Mouse (Mus musculus): ENCODE results near the gene Chst1. TPM values are rescaled to one million over a fixed set of nuclear protein-coding genes. Genes with fewer than 3 reads are reported as not detected.

The Chst1 gene
- 25.2 and 26.1 TPM in 2 replicates for polyA plus RNA-seq (2014; fragmentation: Nextera tagmentation; extraction: Ambion mirVana)

DNA sequence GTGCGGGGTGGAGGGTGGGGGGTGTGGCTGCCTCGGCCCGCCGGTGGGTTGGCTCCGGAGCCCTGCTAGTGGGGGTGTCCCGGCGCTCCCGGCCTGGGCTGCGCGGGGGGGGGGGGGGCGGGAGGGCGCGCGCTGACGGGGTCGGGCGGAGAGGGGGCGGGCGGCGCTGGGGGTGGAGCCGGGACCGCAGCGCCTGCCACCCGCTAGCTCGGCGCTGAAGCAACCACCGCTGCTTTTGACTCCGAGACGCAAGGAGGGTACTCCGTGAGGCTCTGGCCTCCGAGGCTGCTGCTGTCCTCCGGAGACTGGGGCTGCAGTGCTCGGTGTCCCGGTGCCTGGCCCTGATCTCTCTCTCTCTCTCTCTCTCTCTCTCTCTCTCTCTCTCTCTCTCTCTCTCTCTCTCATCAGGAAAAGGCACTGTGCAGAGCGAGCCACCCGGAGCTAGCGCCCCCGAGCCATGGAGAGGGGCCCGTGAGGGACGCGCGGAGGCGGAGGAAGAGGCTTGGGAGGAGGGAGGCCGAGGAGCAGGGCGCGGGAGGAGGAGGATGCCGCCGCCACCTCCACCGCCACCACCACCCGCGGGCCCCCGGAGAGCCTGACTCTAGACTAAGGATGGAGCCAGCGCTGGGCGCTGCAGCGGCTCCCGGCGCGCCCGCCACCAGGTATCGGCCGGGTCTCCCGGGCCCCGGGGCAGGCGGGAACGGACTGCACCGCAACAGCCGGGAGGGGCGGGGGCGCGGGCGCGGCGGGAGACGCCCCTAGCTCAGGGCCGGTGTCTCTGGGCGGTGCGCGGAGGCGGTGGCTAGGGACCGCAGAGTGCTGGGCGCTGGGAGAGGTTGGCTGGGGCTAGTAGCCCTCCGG, at the start of gene Chst1:
Chst1 (plus strand) TSS at position 221 of the 861 bp plus-strand sequence.
- H3K27ac ChIP-seq (replicated peaks; ENCODE audit: low read depth, low read length): peak within 1 kb of the TSS; percentile 88
- H3K4me1 ChIP-seq (ENCODE audit: control insufficient read depth, insufficient read depth, low read length): peaks cover 41% of the 10 kb centered on the region
- peak within 1 kb of the TSS; percentile 92 for H3K4me2 ChIP-seq (ENCODE audit: low read length)

DNA sequence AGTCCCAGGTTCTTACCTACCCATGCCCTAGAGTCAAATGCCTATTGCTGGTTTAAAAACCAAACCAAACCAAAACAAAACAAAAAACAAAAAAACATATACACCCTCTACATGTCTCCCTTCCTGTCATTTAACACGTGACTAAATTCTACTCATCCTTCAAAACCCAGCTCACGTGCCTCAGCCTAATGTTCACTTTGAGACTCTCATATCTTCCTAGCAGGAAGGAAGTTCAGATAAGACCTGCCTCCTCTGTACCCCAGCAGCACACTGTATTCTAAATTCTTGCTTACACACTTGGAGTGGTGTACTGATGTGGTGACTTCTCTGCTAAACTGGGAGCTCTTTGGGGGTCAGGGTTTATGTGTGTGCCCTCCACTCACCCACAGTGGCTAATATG, 49.5 kb upstream of the Chst1 start:
- H3K4me1 ChIP-seq (ENCODE audit: control insufficient read depth, insufficient read depth, low read length): peaks cover 1% of the 10 kb centered on the region; the same call in 1 of the 2 replicates
- no peaks in the 10 kb centered on the region for H3K27me3 ChIP-seq (ENCODE audit: control insufficient read depth, insufficient read depth, low read length)
- DNase-seq: no peak
- WGBS: 86% methylated on average over 2 of the region's 2 CpGs
- no peak overlapping the region for H3K4me2 ChIP-seq (ENCODE audit: low read length)
- no peak for ATAC-seq (ENCODE audit: low FRiP score, low TSS enrichment)
- no peak overlapping the region for H3K9ac ChIP-seq (replicated peaks; ENCODE audit: low read length)
- no peak overlapping the region for H3K27ac ChIP-seq (replicated peaks; ENCODE audit: low read depth, low read length)
- H3K36me3 ChIP-seq (ENCODE audit: control insufficient read depth, insufficient read depth, low read length): no peaks in the 10 kb centered on the region
- H3K9me3 ChIP-seq (ENCODE audit: control insufficient read depth, low read length): no peaks in the 10 kb centered on the region
- H3K4me3 ChIP-seq (replicated peaks; ENCODE audit: low read depth, low read length): no peak overlapping the region

More for the DNA sequence above, at the start of gene Chst1:
- H3K36me3 ChIP-seq (ENCODE audit: control insufficient read depth, insufficient read depth, low read length): no peaks in the 10 kb centered on the region
- H3K4me3 ChIP-seq (replicated peaks; ENCODE audit: low read depth, low read length): peak within 1 kb of the TSS; percentile 84
- peak within 1 kb of the TSS; percentile 91 for H3K9ac ChIP-seq (replicated peaks; ENCODE audit: low read length)
- no peaks in the 10 kb centered on the region for H3K9me3 ChIP-seq (ENCODE audit: control insufficient read depth, low read length)
- WGBS: under 1% methylated on average over 66 of the region's 82 CpGs
- DNase-seq: peak; percentile 78
- no peaks in the 10 kb centered on the region for H3K27me3 ChIP-seq (ENCODE audit: control insufficient read depth, insufficient read depth, low read length)
- ATAC-seq (ENCODE audit: low FRiP score, low TSS enrichment): peak; percentile 78

DNA sequence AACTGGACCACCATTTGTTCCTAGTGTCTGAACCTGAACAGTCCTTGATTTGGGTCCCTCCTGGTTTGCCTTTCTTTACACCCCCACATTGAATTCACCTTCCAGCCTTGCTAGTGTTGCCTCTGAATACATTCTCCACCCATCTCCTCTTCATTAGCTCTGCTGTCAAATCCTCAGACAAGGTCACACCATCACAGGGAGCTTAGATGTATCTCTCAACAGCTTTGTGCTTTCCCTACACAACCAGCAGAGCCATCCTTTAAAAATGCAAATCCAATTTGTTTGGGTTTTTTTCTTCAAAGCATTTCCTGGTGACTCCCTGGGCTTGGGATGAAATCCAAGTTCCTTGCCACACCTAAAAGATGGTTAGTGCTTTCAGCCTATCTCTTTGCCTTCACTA, 45.0 kb upstream of the Chst1 start:
- H3K4me1 ChIP-seq (ENCODE audit: control insufficient read depth, insufficient read depth, low read length): no peaks in the 10 kb centered on the region
- ATAC-seq (ENCODE audit: low FRiP score, low TSS enrichment): no peak
- no peaks in the 10 kb centered on the region for H3K9me3 ChIP-seq (ENCODE audit: control insufficient read depth, low read length)
- H3K4me3 ChIP-seq (replicated peaks; ENCODE audit: low read depth, low read length): no peak overlapping the region
- H3K36me3 ChIP-seq (ENCODE audit: control insufficient read depth, insufficient read depth, low read length): no peaks in the 10 kb centered on the region
- no peak for DNase-seq
- no peak overlapping the region for H3K4me2 ChIP-seq (ENCODE audit: low read length)
- H3K9ac ChIP-seq (replicated peaks; ENCODE audit: low read length): no peak overlapping the region
- H3K27ac ChIP-seq (replicated peaks; ENCODE audit: low read depth, low read length): no peak overlapping the region
- no peaks in the 10 kb centered on the region for H3K27me3 ChIP-seq (ENCODE audit: control insufficient read depth, insufficient read depth, low read length)

DNA sequence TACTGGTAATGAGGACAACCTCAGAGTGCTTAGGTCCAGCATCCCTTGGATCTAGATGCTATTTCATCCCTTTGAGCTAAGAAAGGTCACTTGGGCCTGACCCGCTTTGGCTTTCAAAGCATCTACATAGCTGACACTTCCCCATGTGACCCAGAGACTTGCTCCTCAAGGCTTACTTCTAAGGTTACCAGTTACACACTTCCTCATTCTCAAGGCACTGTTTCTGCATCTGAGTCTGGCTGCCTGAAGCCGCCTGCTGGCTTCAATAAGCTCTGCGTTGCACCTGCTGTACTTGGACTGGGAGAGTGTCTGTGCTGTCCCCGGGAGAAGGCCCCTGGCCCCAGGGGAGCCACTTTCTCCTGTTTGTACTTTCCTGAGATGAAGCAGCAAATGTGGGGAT, 36.6 kb upstream of the Chst1 start:
- ATAC-seq (ENCODE audit: low FRiP score, low TSS enrichment) (no peak), DNase-seq (no peak)
- no peaks in the 10 kb centered on the region for H3K4me1 ChIP-seq (ENCODE audit: control insufficient read depth, insufficient read depth, low read length)
- no peaks in the 10 kb centered on the region for H3K27me3 ChIP-seq (ENCODE audit: control insufficient read depth, insufficient read depth, low read length)
- no peak overlapping the region for H3K27ac ChIP-seq (replicated peaks; ENCODE audit: low read depth, low read length)
- no peak overlapping the region for H3K9ac ChIP-seq (replicated peaks; ENCODE audit: low read length)
- no peak overlapping the region for H3K4me3 ChIP-seq (replicated peaks; ENCODE audit: low read depth, low read length)
- 66% methylated on average over 4 of the region's 4 CpGs for WGBS
- H3K4me2 ChIP-seq (ENCODE audit: low read length): no peak overlapping the region
- peaks cover 7% of the 10 kb centered on the region for H3K9me3 ChIP-seq (ENCODE audit: control insufficient read depth, low read length)
- H3K36me3 ChIP-seq (ENCODE audit: control insufficient read depth, insufficient read depth, low read length): no peaks in the 10 kb centered on the region

DNA sequence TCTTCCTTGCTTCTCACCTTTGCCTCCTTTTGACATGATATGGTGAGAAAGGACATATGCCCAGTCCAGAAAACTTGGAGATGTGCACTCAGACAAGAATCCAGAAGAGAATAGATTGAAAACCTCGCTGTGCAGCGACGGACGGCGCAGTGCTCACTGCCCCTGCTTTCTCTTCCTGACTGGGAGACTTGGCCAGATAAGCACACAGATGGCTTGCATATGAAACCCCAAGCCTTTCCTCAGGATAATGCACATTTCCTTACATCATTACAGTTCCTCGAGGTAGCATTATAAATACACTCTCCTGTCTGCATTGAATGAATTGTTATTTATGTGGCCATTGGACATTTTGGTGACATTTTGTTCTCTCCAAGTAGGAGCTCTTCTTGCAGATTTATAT, 28.9 kb upstream of the Chst1 start:
- Histone ChIP-seq H3K9ac (replicated peaks; ENCODE audit: low read length) (no peak overlapping the region), H3K27me3 (ENCODE audit: control insufficient read depth, insufficient read depth, low read length) (no peaks in the 10 kb centered on the region), H3K27ac (replicated peaks; ENCODE audit: low read depth, low read length) (no peak overlapping the region), H3K4me3 (replicated peaks; ENCODE audit: low read depth, low read length) (no peak overlapping the region), H3K9me3 (ENCODE audit: control insufficient read depth, low read length) (0 out of 2 replicates have a peak, but pooled peaks cover under 1% of the 10 kb centered on the region), H3K4me2 (ENCODE audit: low read length) (no peak overlapping the region), H3K4me1 (ENCODE audit: control insufficient read depth, insufficient read depth, low read length) (no peaks in the 10 kb centered on the region), H3K36me3 (ENCODE audit: control insufficient read depth, insufficient read depth, low read length) (no peaks in the 10 kb centered on the region)
- DNase-seq (no peak), ATAC-seq (ENCODE audit: low FRiP score, low TSS enrichment) (no peak)
- WGBS: 91% methylated on average over 6 of the region's 6 CpGs

GRCm38 (mm10) chr2:92577824-92578223, 21.7 kb upstream of the Chst1 start:
- DNase-seq (no peak), ATAC-seq (ENCODE audit: low FRiP score, low TSS enrichment) (no peak)
- Histone ChIP-seq H3K9ac (replicated peaks; ENCODE audit: low read length) (no peak overlapping the region), H3K36me3 (ENCODE audit: control insufficient read depth, insufficient read depth, low read length) (no peaks in the 10 kb centered on the region), H3K4me1 (ENCODE audit: control insufficient read depth, insufficient read depth, low read length) (no peaks in the 10 kb centered on the region), H3K4me2 (ENCODE audit: low read length) (no peak overlapping the region), H3K27me3 (ENCODE audit: control insufficient read depth, insufficient read depth, low read length) (no peaks in the 10 kb centered on the region), H3K27ac (replicated peaks; ENCODE audit: low read depth, low read length) (no peak overlapping the region), H3K4me3 (replicated peaks; ENCODE audit: low read depth, low read length) (no peak overlapping the region), H3K9me3 (ENCODE audit: control insufficient read depth, low read length) (no peaks in the 10 kb centered on the region)
- 76% methylated on average over 9 of the region's 9 CpGs for WGBS

GRCm38 (mm10) chr2:92581302-92581701, 18.2 kb upstream of the Chst1 start:
- 91% methylated on average over 7 of the region's 7 CpGs for WGBS
- H3K4me3 ChIP-seq (replicated peaks; ENCODE audit: low read depth, low read length): no peak overlapping the region
- H3K4me1 ChIP-seq (ENCODE audit: control insufficient read depth, insufficient read depth, low read length): no peaks in the 10 kb centered on the region
- H3K27me3 ChIP-seq (ENCODE audit: control insufficient read depth, insufficient read depth, low read length): no peaks in the 10 kb centered on the region
- no peaks in the 10 kb centered on the region for H3K36me3 ChIP-seq (ENCODE audit: control insufficient read depth, insufficient read depth, low read length)
- ATAC-seq (ENCODE audit: low FRiP score, low TSS enrichment): no peak
- no peak overlapping the region for H3K4me2 ChIP-seq (ENCODE audit: low read length)
- H3K27ac ChIP-seq (replicated peaks; ENCODE audit: low read depth, low read length): no peak overlapping the region
- no peak overlapping the region for H3K9ac ChIP-seq (replicated peaks; ENCODE audit: low read length)
- no peak for DNase-seq
- no peaks in the 10 kb centered on the region for H3K9me3 ChIP-seq (ENCODE audit: control insufficient read depth, low read length)

DNA sequence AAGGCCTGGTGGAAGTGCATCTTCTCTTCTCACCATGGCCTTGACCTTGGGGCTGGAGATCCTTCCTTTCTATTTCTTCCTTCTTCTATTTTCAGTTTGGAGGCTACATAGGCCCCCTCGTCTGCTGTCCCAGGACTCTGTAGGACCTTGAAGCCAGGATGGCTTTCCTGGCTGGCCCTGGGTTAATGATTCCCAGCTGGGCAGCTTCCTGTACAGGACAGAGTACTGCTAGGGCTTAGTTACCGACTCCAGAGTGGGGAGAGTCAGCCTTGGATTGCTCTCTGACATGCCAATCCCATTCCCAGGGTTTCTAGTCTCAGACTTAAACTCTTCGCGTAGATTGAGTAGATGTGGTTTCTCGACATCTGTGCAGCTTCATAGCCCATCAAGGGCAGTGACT, 16.9 kb upstream of the Chst1 start:
- Histone ChIP-seq H3K9ac (replicated peaks; ENCODE audit: low read length) (no peak overlapping the region), H3K27ac (replicated peaks; ENCODE audit: low read depth, low read length) (no peak overlapping the region), H3K9me3 (ENCODE audit: control insufficient read depth, low read length) (no peaks in the 10 kb centered on the region), H3K4me1 (ENCODE audit: control insufficient read depth, insufficient read depth, low read length) (no peaks in the 10 kb centered on the region), H3K36me3 (ENCODE audit: control insufficient read depth, insufficient read depth, low read length) (no peaks in the 10 kb centered on the region), H3K4me2 (ENCODE audit: low read length) (no peak overlapping the region), H3K27me3 (ENCODE audit: control insufficient read depth, insufficient read depth, low read length) (no peaks in the 10 kb centered on the region), H3K4me3 (replicated peaks; ENCODE audit: low read depth, low read length) (no peak overlapping the region)
- ATAC-seq (ENCODE audit: low FRiP score, low TSS enrichment) (no peak), DNase-seq (no peak)
- WGBS: 84% methylated on average over 5 of the region's 5 CpGs

GRCm38 (mm10) chr2:92587806-92588205, 11.7 kb upstream of the Chst1 start:
- no peaks in the 10 kb centered on the region for H3K36me3 ChIP-seq (ENCODE audit: control insufficient read depth, insufficient read depth, low read length)
- DNase-seq (no peak), ATAC-seq (ENCODE audit: low FRiP score, low TSS enrichment) (no peak)
- no peak overlapping the region for H3K9ac ChIP-seq (replicated peaks; ENCODE audit: low read length)
- whole genome bisulfite sequencing: 76% methylated on average over 2 of the region's 2 CpGs
- no peak overlapping the region for H3K27ac ChIP-seq (replicated peaks; ENCODE audit: low read depth, low read length)
- no peaks in the 10 kb centered on the region for H3K4me1 ChIP-seq (ENCODE audit: control insufficient read depth, insufficient read depth, low read length)
- no peak overlapping the region for H3K4me2 ChIP-seq (ENCODE audit: low read length)
- no peaks in the 10 kb centered on the region for H3K9me3 ChIP-seq (ENCODE audit: control insufficient read depth, low read length)
- H3K27me3 ChIP-seq (ENCODE audit: control insufficient read depth, insufficient read depth, low read length): no peaks in the 10 kb centered on the region
- no peak overlapping the region for H3K4me3 ChIP-seq (replicated peaks; ENCODE audit: low read depth, low read length)

All from midbrain, embryonic 14.5 days (tissue).